Mouse (Mus musculus): ENCODE results near the gene Zdbf2. TPM values are rescaled to one million over a fixed set of nuclear protein-coding genes. Genes with fewer than 3 reads are reported as not detected.
"Not testable (repeated sequence)": the region's sequence is repeated elsewhere in the genome, so short reads cannot be mapped to it uniquely, and the experiment has no call there.

The Zdbf2 gene
- total RNA-seq, 2 experiments from 2014 or later, result 0.12 to 0.25 TPM

- no peak for DNase-seq (ENCODE audit: low spot score)
Observed at GRCm38 (mm10) chr1:63263671-63264070, 9.4 kb upstream of the Zdbf2 start.

- no peak for DNase-seq (ENCODE audit: low spot score)
Observed at GRCm38 (mm10) chr1:63265461-63265860, 7.6 kb upstream of the Zdbf2 start.

GRCm38 (mm10) chr1:63266121-63266520, 6.9 kb upstream of the Zdbf2 start:
- DNase-seq (ENCODE audit: low spot score), result no peak

GRCm38 (mm10) chr1:63266716-63267115, 6.3 kb upstream of the Zdbf2 start:
- DNase-seq (ENCODE audit: low spot score), result no peak

GRCm38 (mm10) chr1:63272125-63272675, 865 bp upstream of the Zdbf2 start:
- DNase-seq (ENCODE audit: low spot score), result no peak

- DNase-seq (ENCODE audit: low spot score), result no peak
Observed at GRCm38 (mm10) chr1:63273339-63273951, 380 bp downstream of the Zdbf2 start.

GRCm38 (mm10) chr1:63274046-63274730, 1.1 kb downstream of the Zdbf2 start:
- DNase-seq (ENCODE audit: low spot score), result no peak

GRCm38 (mm10) chr1:63278106-63278505, 5.0 kb downstream of the Zdbf2 start:
- DNase-seq (ENCODE audit: low spot score), result no peak

- DNase-seq (ENCODE audit: low spot score), result no peak
Observed at GRCm38 (mm10) chr1:63293965-63294364, 20.9 kb downstream of the Zdbf2 start.

- no peak for DNase-seq (ENCODE audit: low spot score)
Observed at GRCm38 (mm10) chr1:63309661-63310060, 36.6 kb downstream of the Zdbf2 start.

GRCm38 (mm10) chr1:63323565-63324132, 50.6 kb downstream of the Zdbf2 start:
- DNase-seq (ENCODE audit: low spot score), result not testable (repeated sequence)

Small RNA genes within 50 kb of the gene (microRNA-seq; reads per million reads assigned to microRNA genes)
- not detected for gene Gm24513

Other genes starting within 250 kb of the Zdbf2 start
- gene Ino80d, start 158.6 kb upstream of the Zdbf2 start, total RNA-seq (2021), result 10 to 100 TPM; 13.0 to 13.2 TPM
- gene Eef1b2, start 96.4 kb upstream of the Zdbf2 start, total RNA-seq (2021), result 100 to 1,000 TPM; 342 to 368 TPM
- gene Ndufs1, start 96.4 kb upstream of the Zdbf2 start, total RNA-seq (2021), result 100 to 1,000 TPM; 349 to 374 TPM
- gene Gpr1, start 58.7 kb upstream of the Zdbf2 start, total RNA-seq (2021), result under 1 TPM; 0.41 to 0.45 TPM
- 1 to 10 TPM; 1.2 to 1.3 TPM for gene Adam23, start 172.6 kb downstream of the Zdbf2 start, total RNA-seq (2021)